Mouse (Mus musculus) G1E (cell line): ENCODE data around the gene Gm13278. TPM values are rescaled to one million over a fixed set of nuclear protein-coding genes. Genes with fewer than 3 reads are reported as not detected.
"Not testable (repeated sequence)": the region's sequence is repeated elsewhere in the genome, so short reads cannot be mapped to it uniquely, and the experiment has no call there.

ENCODE experiments used
- ATAC-seq: 2 replicates; pipeline ENCODE4 v1.8.0; 2016; ENCODE audit warnings: mild to moderate bottlenecking; ENCODE audit not compliant: insufficient number of reproducible peaks, poor library complexity, low FRiP score, severe bottlenecking; ENCODE audit errors: extremely low read depth
- DNase-seq: peaks from one replicate; pipeline ENCODE4 v3.0.0; 2012; ENCODE audit warnings: low spot score
- H3K27me3 ChIP-seq: 2 replicates; pipeline ENCODE4 v1.6.1; 2012; ENCODE audit warnings: mild to moderate bottlenecking, low read length, inconsistent platforms; ENCODE audit not compliant: insufficient read depth
- H3K36me3 ChIP-seq: replicated peaks from 2 replicates; pipeline ENCODE3; 2012; ENCODE audit warnings: mild to moderate bottlenecking, inconsistent platforms
- H3K4me1 ChIP-seq: 2 replicates; pipeline ENCODE4 v1.6.1; 2012; ENCODE audit warnings: low read depth, low read length, inconsistent platforms, mixed read lengths; ENCODE audit not compliant: insufficient read depth
- H3K4me3 ChIP-seq: 2 replicates; pipeline ENCODE4 v1.5.1; 2012; ENCODE audit warnings: low read depth, mild to moderate bottlenecking, inconsistent platforms, low read length, moderate library complexity, mixed read lengths
- H3K9me3 ChIP-seq: replicated peaks from 2 replicates; pipeline ENCODE4 v1.6.1; 2012; ENCODE audit warnings: inconsistent platforms
- CTCF ChIP-seq: IDR thresholded peaks from 2 replicates; pipeline ENCODE4 v1.5.1; 2012; ENCODE audit warnings: low read depth, low read length, inconsistent platforms, mixed read lengths
- GATA1 ChIP-seq: IDR thresholded peaks from 2 replicates; pipeline ENCODE4 v1.6.1; 2012; ENCODE audit warnings: borderline replicate concordance, low read length, inconsistent platforms, mixed read lengths
- GATA2 ChIP-seq: IDR thresholded peaks from 2 replicates; pipeline ENCODE4 v1.6.1; 2012; ENCODE audit warnings: low read depth, low read length, inconsistent platforms, borderline replicate concordance
- POLR2AphosphoS5 ChIP-seq: IDR thresholded peaks from 2 replicates; pipeline ENCODE4 v1.6.1; 2012; ENCODE audit warnings: low read depth, low read length, inconsistent platforms; ENCODE audit not compliant: insufficient replicate concordance
- TAL1 ChIP-seq: conservative IDR thresholded peaks from 2 replicates; pipeline ENCODE4 v1.6.1; 2012; ENCODE audit warnings: low read depth, low read length, inconsistent platforms, mixed read lengths
- polyA plus RNA-seq: library from polyadenylated mRNA; stranded (reverse); fragments of >175 nt; gene quantifications from 2 replicates; pipeline ENCODE4 v1.2.3, GENCODE M21; 2012
- total RNA-seq, 2 experiments: library from RNA; stranded (forward) in 1 of 2; stranded (reverse) in 1 of 2; fragments of 200-1000 nt in 1 of 2; fragments of >200 nt in 1 of 2; fragmentation: Nextera tagmentation in 1 of 2; gene quantifications; 2 replicates each; pipeline ENCODE4 v1.2.3; 2014 to 2017

The Gm13278 gene
- total and polyA plus RNA-seq, 3 experiments = not detected

GRCm38 (mm10) chr4:88793936-88794675 is 2.8 kb downstream of the Gm13278 start, which contains the start of gene Gm13275:
Gene Gm13275 (plus strand): TSS chr4:88794487.
- H3K9me3 ChIP-seq, DNase-seq, H3K27me3 ChIP-seq, H3K4me3 ChIP-seq, H3K4me1 ChIP-seq, H3K36me3 ChIP-seq, ATAC-seq: not testable (repeated sequence)

GRCm38 (mm10) chr4:88797097-88797496 is 5.7 kb downstream of the Gm13278 start, which contains the start of gene Gm13279:
Gene Gm13279 (plus strand): TSS chr4:88797397.
- H3K27me3 ChIP-seq, H3K4me1 ChIP-seq, H3K36me3 ChIP-seq, H3K9me3 ChIP-seq, H3K4me3 ChIP-seq, ATAC-seq, DNase-seq: not testable (repeated sequence)

DNA sequence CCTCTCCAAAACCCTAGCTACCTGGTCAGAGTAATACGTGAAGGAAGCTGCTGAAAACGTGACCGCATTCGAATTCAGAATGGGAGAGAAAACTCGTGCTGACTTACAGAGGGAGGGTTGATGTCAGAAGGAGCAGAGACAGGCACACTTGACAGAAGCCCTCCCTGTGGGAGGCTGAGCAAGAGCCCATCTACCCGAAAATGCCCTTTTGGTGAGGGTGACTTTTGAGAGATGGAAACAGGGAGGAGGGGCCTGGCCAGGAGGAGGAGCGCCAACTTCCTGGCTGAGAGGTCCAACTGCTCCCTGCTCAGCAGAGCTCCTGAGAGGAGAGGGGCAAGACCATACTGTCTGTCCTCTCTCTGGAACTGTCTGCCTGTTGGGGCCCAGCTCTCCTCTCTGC is 8.0 kb downstream of the Gm13278 start, which contains the start of gene Gm13285:
Gene Gm13285 (plus strand): TSS at position 301 of the 400 bp plus-strand sequence.
- ATAC-seq, H3K4me1 ChIP-seq, H3K36me3 ChIP-seq, DNase-seq, H3K9me3 ChIP-seq, H3K27me3 ChIP-seq, H3K4me3 ChIP-seq: not testable (repeated sequence)

GRCm38 (mm10) chr4:88802954-88803353 is 11.6 kb downstream of the Gm13278 start, which contains the start of gene Gm13287:
Gene Gm13287 (plus strand): TSS chr4:88803254.
- not testable (repeated sequence) for H3K4me3 ChIP-seq, H3K36me3 ChIP-seq, H3K4me1 ChIP-seq, DNase-seq, ATAC-seq, H3K27me3 ChIP-seq, H3K9me3 ChIP-seq

DNA sequence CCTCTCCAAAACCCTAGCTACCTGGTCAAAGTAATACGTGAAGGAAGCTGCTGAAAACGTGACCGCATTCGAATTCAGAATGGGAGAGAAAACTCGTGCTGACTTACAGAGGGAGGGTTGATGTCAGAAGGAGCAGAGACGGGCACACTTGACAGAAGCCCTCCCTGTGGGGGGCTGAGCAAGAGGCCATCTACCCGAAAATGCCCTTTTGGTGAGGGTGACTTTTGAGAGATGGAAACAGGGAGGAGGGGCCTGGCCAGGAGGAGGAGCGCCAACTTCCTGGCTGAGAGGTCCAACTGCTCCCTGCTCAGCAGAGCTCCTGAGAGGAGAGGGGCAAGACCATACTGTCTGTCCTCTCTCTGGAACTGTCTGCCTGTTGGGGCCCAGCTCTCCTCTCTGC is 13.9 kb downstream of the Gm13278 start, which contains the start of gene Gm13288:
Gene Gm13288 (plus strand): TSS at position 301 of the 400 bp plus-strand sequence.
- not testable (repeated sequence) for H3K27me3 ChIP-seq, H3K9me3 ChIP-seq, H3K4me1 ChIP-seq, H3K36me3 ChIP-seq, DNase-seq, ATAC-seq, H3K4me3 ChIP-seq

DNA sequence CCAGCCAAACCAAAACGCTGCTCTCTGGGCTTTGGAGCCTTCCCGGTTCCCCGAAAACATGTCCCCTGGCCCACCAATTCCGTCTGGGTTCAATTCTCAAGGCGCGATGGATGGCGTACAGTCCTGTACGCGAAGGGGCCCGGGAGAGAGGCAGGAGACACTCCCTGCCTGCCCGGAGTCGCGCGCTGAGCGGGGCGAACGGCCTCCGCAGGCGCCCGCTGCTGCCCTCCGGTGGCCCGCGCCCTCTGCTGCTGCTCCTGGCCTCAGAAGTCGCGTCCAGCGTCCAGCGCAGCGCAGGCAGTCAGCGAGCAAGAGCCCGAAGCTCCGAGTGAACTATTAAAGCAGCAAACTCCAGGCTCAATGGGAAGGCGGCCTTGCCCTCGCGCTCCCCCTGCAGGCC is 14.4 kb downstream of the Gm13278 start:
- H3K9me3 ChIP-seq, H3K4me3 ChIP-seq, DNase-seq, ATAC-seq, H3K36me3 ChIP-seq, H3K27me3 ChIP-seq, H3K4me1 ChIP-seq: not testable (repeated sequence)

GRCm38 (mm10) chr4:88815928-88816327 is 24.6 kb downstream of the Gm13278 start, which contains the start of gene Ifna7:
Gene Ifna7 (plus strand): TSS chr4:88816228.
- no peak for ATAC-seq
- no peaks in the 10 kb centered on the region for H3K36me3 ChIP-seq
- H3K4me1 ChIP-seq = no peaks in the 10 kb centered on the region
- no peak for TF ChIP-seq POLR2AphosphoS5
- no peak for TF ChIP-seq TAL1
- no peak for TF ChIP-seq GATA2
- TF ChIP-seq GATA1 = no peak
- no peak for TF ChIP-seq CTCF
- H3K4me3 ChIP-seq = no peak within 1 kb of the TSS
- H3K27me3 ChIP-seq = no peaks in the 10 kb centered on the region
- no peaks in the 10 kb centered on the region for H3K9me3 ChIP-seq
- no peak for DNase-seq

DNA sequence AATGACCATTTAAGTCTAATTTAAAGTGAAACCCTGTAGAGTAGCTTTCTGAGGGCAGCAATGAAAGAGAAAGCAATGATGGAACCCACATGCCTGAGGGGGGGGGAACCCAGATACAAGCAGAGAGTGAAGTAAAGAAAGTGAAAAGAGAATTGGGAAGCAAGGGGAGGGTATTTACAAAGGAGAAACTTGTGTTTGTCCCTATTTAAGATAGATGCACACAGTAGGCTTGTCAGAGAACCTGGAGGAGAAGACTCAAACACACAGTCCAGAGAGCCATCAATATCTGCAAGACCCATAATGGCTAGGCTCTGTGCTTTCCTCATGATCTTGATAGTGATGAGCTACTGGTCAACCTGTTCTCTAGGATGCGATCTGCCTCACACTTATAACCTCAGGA is 28.3 kb downstream of the Gm13278 start, which contains the start of gene Ifna11:
Gene Ifna11 (plus strand): TSS at position 301 of the 400 bp plus-strand sequence.
- no peak for DNase-seq
- TF ChIP-seq CTCF (no peak), POLR2AphosphoS5 (no peak), TAL1 (no peak)
- Histone ChIP-seq H3K9me3 (no peaks in the 10 kb centered on the region), H3K36me3 (no peaks in the 10 kb centered on the region), H3K4me1 (no peaks in the 10 kb centered on the region), H3K27me3 (no peaks in the 10 kb centered on the region), H3K4me3 (no peak within 1 kb of the TSS)
- ATAC-seq = no peak
